Mouse (Mus musculus) cerebellum, postnatal 25 days (tissue): ENCODE data around the gene Mllt10.

Experiments used
- DNase-seq, 2 experiments: peaks; one replicate each; pipeline ENCODE4 v3.0.0; 2021; ENCODE audit warnings: mixed read lengths in 2 of 2

Mllt10 gene

DNA sequence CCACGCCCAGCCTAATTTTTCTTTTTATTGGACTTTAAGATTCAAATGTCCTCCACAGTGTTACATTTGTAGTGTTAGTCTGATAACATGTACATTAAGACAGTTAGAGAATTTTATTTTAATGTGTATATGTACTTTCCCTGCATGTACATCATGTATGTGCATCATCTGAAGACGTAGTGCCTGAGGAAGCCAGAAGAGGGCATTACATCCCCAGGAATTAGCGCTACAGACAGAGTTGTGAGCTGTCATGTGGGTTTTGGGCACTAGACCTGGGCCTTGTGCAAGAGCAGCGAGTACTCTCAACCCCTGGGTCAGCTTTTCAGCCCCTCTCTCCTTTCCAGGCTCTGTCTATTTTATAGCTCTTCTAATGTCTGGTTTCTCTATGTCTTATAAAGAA, 147.9 kb downstream of the Mllt10 start:
- no peak for DNase-seq

DNA sequence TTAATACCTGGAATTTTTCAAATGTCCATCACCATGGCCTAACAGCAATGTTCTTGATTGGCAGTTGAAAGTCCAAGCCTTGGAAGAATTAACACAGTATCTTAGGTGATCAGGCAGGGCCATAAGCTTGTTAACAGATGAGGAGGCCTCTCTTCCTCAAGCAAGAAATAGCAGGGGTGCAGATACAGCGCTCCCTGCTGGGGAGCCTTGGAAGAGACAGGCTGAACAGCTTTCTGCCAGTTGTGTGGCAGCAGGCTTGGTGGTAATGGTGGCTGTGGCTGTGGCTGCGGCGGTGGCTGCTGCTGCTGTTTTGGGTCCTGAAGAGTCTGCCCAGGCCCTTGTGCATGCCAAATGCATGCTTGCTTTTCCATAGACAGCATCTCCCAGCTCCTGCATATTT, 150.1 kb downstream of the Mllt10 start:
- peak in 1 of 2 experiments; percentile 53 for DNase-seq

- DNase-seq: peak in 1 of 2 experiments; percentile 30
Observed at GRCm38 (mm10) chr2:18206811-18207210, 151.8 kb downstream of the Mllt10 start.

DNA sequence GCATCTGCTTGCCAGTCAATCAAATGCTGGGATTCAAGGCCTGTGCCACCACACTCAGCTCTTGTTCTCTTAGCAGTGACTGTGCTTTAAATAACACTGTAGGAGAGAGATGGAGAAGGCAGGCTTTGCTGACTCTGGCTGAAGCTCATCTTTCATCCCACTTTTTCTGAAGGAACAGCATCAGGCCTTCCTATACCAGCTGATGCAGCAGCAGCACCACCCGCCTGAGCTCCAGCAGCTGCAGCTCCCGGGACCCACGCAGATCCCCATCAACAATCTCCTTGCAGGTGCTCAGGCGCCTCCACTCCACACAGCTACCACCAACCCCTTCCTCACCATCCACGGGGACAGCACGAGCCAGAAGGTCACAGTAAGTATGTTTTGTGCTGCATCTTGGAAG, 153.5 kb downstream of the Mllt10 start:
- DNase-seq: peak; percentile 34 to 45

- DNase-seq: peak; percentile 62 to 68
Observed at GRCm38 (mm10) chr2:18209211-18209823, 154.3 kb downstream of the Mllt10 start.

- DNase-seq: no peak
Observed at GRCm38 (mm10) chr2:18209948-18210347, 154.9 kb downstream of the Mllt10 start.

DNA sequence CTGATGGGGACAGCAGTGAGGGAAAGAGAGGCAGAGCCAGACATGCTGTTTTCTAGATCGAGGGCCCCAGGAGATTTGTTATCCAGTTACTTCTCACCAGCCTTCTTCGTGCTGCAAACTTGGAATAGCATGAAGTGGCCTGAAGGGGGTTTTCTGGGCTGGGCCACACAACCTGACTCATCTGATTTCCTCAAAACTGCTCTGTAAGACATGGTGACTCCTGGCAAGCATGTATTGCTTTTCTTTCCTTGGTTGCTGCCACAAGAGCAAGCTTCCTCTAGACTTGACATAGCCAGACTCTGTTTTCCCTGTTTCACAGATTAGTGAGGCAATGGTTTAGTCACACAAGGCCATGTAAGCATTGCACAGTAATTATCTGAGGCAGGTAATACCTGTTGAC, 159.0 kb downstream of the Mllt10 start:
- DNase-seq: no peak

GRCm38 (mm10) chr2:18217867-18218266, 162.8 kb downstream of the Mllt10 start:
- peak; percentile 93 to 95 for DNase-seq

GRCm38 (mm10) chr2:18218500-18218899, 163.5 kb downstream of the Mllt10 start:
- peak; percentile 66 to 72 for DNase-seq

GRCm38 (mm10) chr2:18219136-18219535, 164.1 kb downstream of the Mllt10 start:
- DNase-seq: peak; percentile 59 to 63

GRCm38 (mm10) chr2:18219569-18219968, 164.5 kb downstream of the Mllt10 start:
- peak in 1 of 2 experiments; percentile 54 for DNase-seq

- no peak for DNase-seq
Observed at GRCm38 (mm10) chr2:18228486-18229062, 173.5 kb downstream of the Mllt10 start.

DNA sequence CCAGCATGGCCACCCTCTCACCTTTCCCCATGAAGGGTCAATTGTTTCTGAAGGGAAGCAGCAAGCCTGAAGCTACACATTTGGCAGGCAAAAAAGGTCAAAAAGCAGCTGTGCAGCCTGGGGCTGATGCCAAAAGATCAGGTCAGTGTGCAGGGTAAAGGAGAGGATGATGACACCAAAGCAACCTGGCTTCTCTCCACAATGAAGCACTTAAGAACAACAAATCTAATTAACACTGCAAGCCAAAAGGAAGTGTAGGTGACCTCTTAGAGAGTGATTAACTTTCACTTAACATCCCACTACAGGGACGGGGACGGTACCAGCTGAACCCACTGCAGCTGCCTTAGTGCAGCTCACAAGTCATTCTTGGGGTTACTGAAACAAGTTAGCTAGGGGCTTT, 174.2 kb downstream of the Mllt10 start:
- peak in 1 of 2 experiments; percentile 42 for DNase-seq

- no peak for DNase-seq
Observed at GRCm38 (mm10) chr2:18231143-18231542, 176.1 kb downstream of the Mllt10 start.

GRCm38 (mm10) chr2:18232883-18233567, 178.0 kb downstream of the Mllt10 start:
- DNase-seq: no peak

DNA sequence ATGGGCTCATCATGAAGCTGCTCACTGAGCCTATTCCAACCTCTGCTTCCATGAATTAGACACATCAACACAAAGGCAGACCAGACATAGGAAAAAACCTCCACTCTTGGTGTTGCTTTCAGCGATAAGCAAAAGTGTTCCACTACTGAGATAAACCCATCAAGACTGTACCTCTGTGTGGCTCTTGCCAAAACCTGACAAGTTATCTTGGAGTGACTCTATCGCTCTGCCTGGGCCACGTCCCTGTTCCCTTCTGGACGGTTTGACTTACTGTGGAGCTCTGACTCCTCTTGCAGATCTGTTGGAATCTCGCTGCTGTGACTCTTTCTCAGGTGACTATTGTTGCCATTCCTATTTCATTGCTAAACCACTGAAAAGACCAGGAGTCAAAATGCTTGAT, 180.5 kb downstream of the Mllt10 start:
- no peak for DNase-seq

DNA sequence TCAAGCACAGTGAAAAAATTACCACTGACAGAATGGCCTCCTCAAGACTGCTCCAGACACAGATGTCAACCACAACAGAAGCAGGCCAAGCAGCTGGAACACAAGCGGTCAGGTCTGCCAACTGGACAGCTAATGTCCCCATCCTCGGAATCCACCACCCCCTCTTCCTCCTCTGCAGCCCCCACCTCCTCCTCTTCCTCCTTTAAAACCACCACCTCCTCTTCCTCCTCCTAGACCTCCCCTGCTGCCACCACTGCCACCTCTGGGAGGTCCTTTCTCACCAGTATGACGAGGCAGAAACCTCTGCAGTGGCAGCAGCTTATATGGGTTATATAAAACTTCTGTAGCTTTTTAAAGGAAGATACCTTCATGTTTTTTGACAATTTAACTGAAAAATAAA, 194.2 kb downstream of the Mllt10 start:
- DNase-seq: no peak
